Mouse (Mus musculus): ENCODE results near the gene Mknk2. TPM values are rescaled to one million over a fixed set of nuclear protein-coding genes. Genes with fewer than 3 reads are reported as not detected.

Gene Mknk2
- polyA plus RNA-seq, 1 experiment from 2014 or later = 68.8 TPM

- Histone ChIP-seq H3K4me1 (replicated peaks) (peaks cover 55% of the 10 kb centered on the region), H3K9me3 (no peaks in the 10 kb centered on the region), H3K27ac (peak overlapping the region; percentile 80), H3K4me2 (replicated peaks) (peak overlapping the region; percentile 85), H3K27me3 (replicated peaks) (no peaks in the 10 kb centered on the region), H3K36me3 (peaks cover 21% of the 10 kb centered on the region), H3K4me3 (replicated peaks) (peak overlapping the region; percentile 92), H3K9ac (peak overlapping the region; percentile 96)
- no peak for ATAC-seq
- 12% methylated on average over 6 of the region's 6 CpGs for WGBS
Observed at GRCm38 (mm10) chr10:80674851-80675404, 3.0 kb downstream of the Mknk2 start.

DNA sequence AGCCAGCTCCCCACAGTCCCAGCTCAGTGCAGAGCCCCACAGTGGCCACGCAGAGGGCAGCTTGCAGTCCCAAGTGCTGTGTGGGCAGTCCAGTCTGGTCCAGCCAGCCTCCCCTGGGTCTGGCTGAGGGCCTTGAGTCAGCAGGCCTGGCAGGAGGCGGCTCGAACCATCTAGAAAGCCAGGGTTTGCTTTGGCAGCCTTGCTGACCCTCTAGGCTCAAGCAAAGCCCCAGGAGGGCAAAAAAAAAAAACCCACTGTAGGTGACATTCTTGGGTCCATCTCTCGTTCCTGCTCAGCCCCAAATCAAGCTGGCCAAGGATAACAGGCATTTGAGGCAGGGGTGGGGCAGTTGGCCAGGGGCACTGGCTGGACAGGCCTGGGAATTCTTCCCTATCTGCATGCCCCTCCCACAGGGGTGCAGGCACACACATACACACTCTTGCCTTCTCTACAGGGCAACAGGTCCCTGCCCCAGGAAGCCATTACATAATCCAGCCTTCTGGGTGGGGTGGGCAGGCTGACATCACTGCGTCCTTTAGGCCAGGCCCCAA lies 3.7 kb downstream of the Mknk2 start:
- H3K4me1 ChIP-seq (replicated peaks) = peaks cover 53% of the 10 kb centered on the region

GRCm38 (mm10) chr10:80673690-80674089 lies 4.2 kb downstream of the Mknk2 start:
- 65% methylated on average over 3 of the region's 3 CpGs for WGBS
- H3K36me3 ChIP-seq = peaks cover 33% of the 10 kb centered on the region
- H3K27ac ChIP-seq = peak overlapping the region; percentile 34; the same call in 1 of the 2 replicates
- peak overlapping the region; percentile 85 for H3K4me2 ChIP-seq (replicated peaks)
- peaks cover 47% of the 10 kb centered on the region for H3K4me1 ChIP-seq (replicated peaks)
- no peaks in the 10 kb centered on the region for H3K9me3 ChIP-seq
- peak overlapping the region; percentile 92 for H3K4me3 ChIP-seq (replicated peaks)
- H3K9ac ChIP-seq = peak overlapping the region; percentile 96
- H3K27me3 ChIP-seq (replicated peaks) = no peaks in the 10 kb centered on the region
- ATAC-seq = no peak

More for the DNA sequence above, 3.7 kb downstream of the Mknk2 start:
- Histone ChIP-seq H3K9me3 (no peaks in the 10 kb centered on the region), H3K9ac (peak overlapping the region; percentile 96), H3K27me3 (replicated peaks) (no peaks in the 10 kb centered on the region), H3K36me3 (peaks cover 28% of the 10 kb centered on the region), H3K4me3 (replicated peaks) (peak overlapping the region; percentile 92), H3K4me2 (replicated peaks) (peak overlapping the region; percentile 85), H3K27ac (peak overlapping the region; percentile 34; the same call in 1 of the 2 replicates)
- ATAC-seq = no peak
- 52% methylated on average over 5 of the region's 5 CpGs for WGBS

DNA sequence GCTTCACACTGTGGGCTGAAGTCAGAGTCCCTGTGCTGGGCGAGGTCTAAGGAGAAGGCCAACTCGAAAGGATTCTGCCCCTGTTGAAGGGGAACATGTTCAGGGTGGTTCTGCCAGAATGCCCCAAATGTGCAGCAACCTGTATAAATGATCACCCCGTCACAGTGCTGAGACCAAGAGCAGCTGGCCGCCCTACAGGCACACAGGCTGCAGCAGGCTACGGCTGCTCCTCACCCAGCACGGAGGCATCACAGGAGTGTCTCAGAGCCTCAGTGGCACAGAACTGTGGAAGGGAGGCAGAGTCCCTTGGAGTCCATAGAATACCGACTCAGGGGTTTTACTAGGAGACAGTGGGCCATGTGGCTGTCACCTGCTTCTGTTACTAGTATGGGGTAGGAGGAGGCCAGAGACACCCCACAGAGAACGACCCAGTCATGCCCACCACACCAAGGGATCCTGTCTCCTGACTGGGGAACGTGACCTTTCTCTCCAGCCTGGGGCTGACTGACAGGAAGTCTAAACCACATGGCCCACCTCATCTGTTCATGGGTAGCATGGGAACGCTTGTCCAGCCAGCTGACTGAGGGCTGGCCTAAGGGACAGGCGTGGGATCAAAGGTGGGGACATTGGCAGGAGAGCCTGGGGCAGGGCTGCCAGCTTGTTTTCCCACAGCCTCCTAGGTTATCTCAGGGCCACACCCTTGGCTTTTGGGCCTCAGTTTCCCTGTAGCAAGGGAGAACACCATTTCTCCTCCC lies 5.8 kb downstream of the Mknk2 start:
- Histone ChIP-seq H3K4me2 (replicated peaks) (no peak overlapping the region), H3K9ac (0 out of 2 replicates have a peak overlapping the region, but pooled peaks have one; percentile 15), H3K4me3 (replicated peaks) (no peak overlapping the region), H3K9me3 (no peaks in the 10 kb centered on the region), H3K27me3 (replicated peaks) (no peaks in the 10 kb centered on the region), H3K36me3 (peaks cover 48% of the 10 kb centered on the region), H3K4me1 (replicated peaks) (peaks cover 33% of the 10 kb centered on the region), H3K27ac (no peak overlapping the region)
- no peak for ATAC-seq
- WGBS = 81% methylated on average over 11 of the region's 11 CpGs

DNA sequence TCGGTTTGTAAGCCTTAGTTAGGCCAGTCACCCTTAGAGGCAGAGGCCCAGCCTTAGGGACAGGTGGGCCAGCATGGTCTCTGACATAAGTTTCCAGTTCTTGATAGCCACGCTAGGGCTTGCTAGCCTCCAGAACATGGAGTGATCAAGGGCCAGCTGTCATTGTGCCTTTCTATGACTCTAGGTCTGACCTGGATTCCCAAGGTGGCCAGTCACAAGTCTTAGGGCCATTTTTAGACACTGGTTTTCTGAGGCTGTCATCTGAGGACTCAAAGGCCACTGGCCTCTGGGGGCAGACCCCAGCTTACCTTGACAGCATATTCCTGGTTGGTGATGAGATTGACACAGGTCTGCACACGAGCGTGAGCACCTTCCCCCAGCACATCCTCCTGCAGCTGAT lies 6.7 kb downstream of the Mknk2 start:
- no peak for ATAC-seq
- Histone ChIP-seq H3K27ac (no peak overlapping the region), H3K4me1 (replicated peaks) (peaks cover 29% of the 10 kb centered on the region), H3K36me3 (peaks cover 54% of the 10 kb centered on the region), H3K4me3 (replicated peaks) (no peak overlapping the region), H3K9me3 (no peaks in the 10 kb centered on the region), H3K27me3 (replicated peaks) (no peaks in the 10 kb centered on the region), H3K4me2 (replicated peaks) (no peak overlapping the region), H3K9ac (no peak overlapping the region)
- WGBS = 86% methylated on average over 4 of the region's 4 CpGs

GRCm38 (mm10) chr10:80670531-80670930 lies 7.4 kb downstream of the Mknk2 start:
- Histone ChIP-seq H3K27me3 (replicated peaks) (no peaks in the 10 kb centered on the region), H3K4me2 (replicated peaks) (no peak overlapping the region), H3K9ac (no peak overlapping the region), H3K36me3 (peaks cover 54% of the 10 kb centered on the region), H3K9me3 (no peaks in the 10 kb centered on the region), H3K27ac (no peak overlapping the region), H3K4me3 (replicated peaks) (no peak overlapping the region), H3K4me1 (replicated peaks) (peaks cover 36% of the 10 kb centered on the region)
- WGBS = 80% methylated on average over 2 of the region's 2 CpGs
- no peak for ATAC-seq

GRCm38 (mm10) chr10:80669737-80670485 lies 8.0 kb downstream of the Mknk2 start:
- no peak for ATAC-seq

DNA sequence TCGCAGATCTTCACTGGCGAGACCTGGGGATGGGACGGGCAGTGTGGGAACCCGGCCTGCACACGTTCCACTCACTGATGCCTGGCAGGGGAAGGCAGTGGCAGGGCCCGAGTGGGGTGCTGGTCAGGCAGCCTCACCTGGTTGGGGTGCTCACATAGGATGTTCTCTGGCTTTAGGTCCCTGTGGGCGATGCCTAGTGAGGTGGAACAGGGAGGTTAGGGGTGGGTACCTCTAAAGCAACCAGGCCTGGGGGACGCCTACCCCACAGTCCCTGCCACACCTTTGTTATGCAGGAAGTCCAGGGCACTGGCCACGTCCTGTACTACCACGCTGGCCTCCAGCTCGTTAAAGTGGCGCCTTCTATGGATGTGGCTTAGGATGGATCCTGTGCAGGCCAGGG lies 8.9 kb downstream of the Mknk2 start:
- Histone ChIP-seq H3K36me3 (peaks cover 54% of the 10 kb centered on the region), H3K9me3 (no peaks in the 10 kb centered on the region), H3K27me3 (replicated peaks) (no peaks in the 10 kb centered on the region), H3K9ac (no peak overlapping the region), H3K4me1 (replicated peaks) (peaks cover 40% of the 10 kb centered on the region), H3K4me3 (replicated peaks) (no peak overlapping the region), H3K4me2 (replicated peaks) (no peak overlapping the region), H3K27ac (no peak overlapping the region)
- no peak for ATAC-seq
- 89% methylated on average over 12 of the region's 12 CpGs for WGBS

More at GRCm38 (mm10) chr10:80669737-80670485, 8.0 kb downstream of the Mknk2 start:
- H3K27me3 ChIP-seq (replicated peaks) = no peaks in the 10 kb centered on the region
- no peak overlapping the region for H3K4me3 ChIP-seq (replicated peaks)
- H3K9me3 ChIP-seq = no peaks in the 10 kb centered on the region
- no peak overlapping the region for H3K27ac ChIP-seq
- H3K4me2 ChIP-seq (replicated peaks) = no peak overlapping the region
- no peak overlapping the region for H3K9ac ChIP-seq
- H3K36me3 ChIP-seq = peaks cover 54% of the 10 kb centered on the region
- H3K4me1 ChIP-seq (replicated peaks) = peaks cover 41% of the 10 kb centered on the region
- 97% methylated on average over 7 of the region's 7 CpGs for WGBS

- ATAC-seq = no peak
- H3K27ac ChIP-seq = no peak overlapping the region
- H3K9ac ChIP-seq = no peak overlapping the region
- H3K4me3 ChIP-seq (replicated peaks) = no peak overlapping the region
- peaks cover 40% of the 10 kb centered on the region for H3K4me1 ChIP-seq (replicated peaks)
- H3K9me3 ChIP-seq = no peaks in the 10 kb centered on the region
- 79% methylated on average over 11 of the region's 11 CpGs for WGBS
- no peaks in the 10 kb centered on the region for H3K27me3 ChIP-seq (replicated peaks)
- no peak overlapping the region for H3K4me2 ChIP-seq (replicated peaks)
- peaks cover 54% of the 10 kb centered on the region for H3K36me3 ChIP-seq
Observed at GRCm38 (mm10) chr10:80668614-80669013, 9.3 kb downstream of the Mknk2 start.

DNA sequence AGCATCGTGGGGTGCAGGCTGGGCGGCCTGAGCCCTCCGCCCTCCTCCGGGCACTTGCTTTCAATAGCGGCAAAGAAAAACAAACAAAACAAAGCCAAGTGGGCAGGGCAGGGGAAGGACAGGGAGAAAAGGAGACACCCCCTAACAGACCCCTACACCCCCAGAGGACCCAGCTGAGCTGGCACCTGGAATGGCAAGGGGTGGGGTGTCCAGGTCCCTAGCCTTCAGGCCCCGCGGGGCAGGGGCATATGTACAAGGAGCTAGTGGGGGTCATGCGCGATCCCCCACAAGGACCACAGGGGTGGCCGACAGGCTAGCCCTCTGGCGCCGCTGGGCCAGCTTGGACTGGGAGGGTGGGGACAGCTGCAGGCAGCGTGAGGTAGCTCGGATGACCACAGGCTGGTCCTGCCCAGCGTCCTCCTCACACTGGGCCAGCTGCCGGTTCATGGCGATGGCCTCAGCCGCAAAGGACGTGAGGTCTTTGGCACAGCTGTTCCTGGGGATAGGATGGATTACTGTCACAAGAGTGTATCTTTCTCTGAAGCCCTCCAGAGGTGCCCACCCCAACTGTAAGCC lies 11.0 kb downstream of the Mknk2 start:
- no peaks in the 10 kb centered on the region for H3K27me3 ChIP-seq (replicated peaks)
- no peak overlapping the region for H3K27ac ChIP-seq
- 82% methylated on average over 19 of the region's 19 CpGs for WGBS
- peaks cover 31% of the 10 kb centered on the region for H3K4me1 ChIP-seq (replicated peaks)
- peaks cover 51% of the 10 kb centered on the region for H3K36me3 ChIP-seq
- no peaks in the 10 kb centered on the region for H3K9me3 ChIP-seq
- H3K4me3 ChIP-seq (replicated peaks) = no peak overlapping the region
- ATAC-seq = no peak
- no peak overlapping the region for H3K4me2 ChIP-seq (replicated peaks)
- H3K9ac ChIP-seq = no peak overlapping the region

DNA sequence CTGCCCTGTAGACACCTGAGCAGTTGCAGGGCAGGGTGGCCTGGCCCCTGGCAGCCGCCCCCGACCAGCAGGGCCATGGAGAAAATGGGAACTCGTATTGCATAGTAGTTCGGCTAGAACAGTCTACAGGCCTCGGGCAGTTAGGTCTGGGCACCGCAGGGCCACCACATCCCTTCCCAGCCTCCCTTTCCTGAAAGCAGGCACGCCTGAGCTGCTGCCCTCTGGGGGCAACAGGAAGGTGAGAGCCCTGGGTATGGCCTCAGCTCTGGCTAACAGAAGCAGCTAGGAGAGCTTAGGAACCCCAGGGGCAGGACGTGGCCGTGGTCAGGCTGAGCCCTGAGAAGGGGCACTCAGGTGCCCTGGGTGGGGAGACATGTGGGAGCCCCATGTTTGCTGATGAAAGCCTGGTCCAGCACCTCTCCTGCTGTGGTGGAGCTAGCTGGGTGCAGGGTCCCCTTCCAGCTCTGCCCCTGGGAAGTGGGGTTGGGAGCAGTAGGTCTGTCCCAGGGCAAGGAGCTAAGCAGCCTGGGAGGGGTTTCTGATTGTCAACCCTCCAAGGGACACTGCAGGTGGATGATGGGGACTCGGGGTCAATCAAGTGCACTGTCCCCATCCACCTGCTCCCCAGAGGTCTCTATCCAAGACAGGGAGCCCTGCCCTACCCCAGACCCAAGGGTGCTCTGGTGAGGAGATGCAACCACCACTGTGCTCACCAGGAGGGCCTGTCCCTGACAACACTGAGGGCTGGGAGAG lies 11.8 kb downstream of the Mknk2 start:
- Histone ChIP-seq H3K36me3 (peaks cover 43% of the 10 kb centered on the region), H3K4me3 (replicated peaks) (no peak overlapping the region), H3K4me2 (replicated peaks) (no peak overlapping the region), H3K27ac (no peak overlapping the region), H3K9me3 (no peaks in the 10 kb centered on the region), H3K27me3 (replicated peaks) (no peaks in the 10 kb centered on the region), H3K9ac (no peak overlapping the region), H3K4me1 (replicated peaks) (peaks cover 30% of the 10 kb centered on the region)
- 80% methylated on average over 10 of the region's 10 CpGs for WGBS
- no peak for ATAC-seq

Measured in intestine, embryonic 15.5 days (tissue).